Mouse (Mus musculus): ENCODE measurements at regions not wholly inside any gene's neighbourhood (a gene's known extent, or its start where the extent isn't known, plus 50 kb on each side); places are given as distances from the start of the nearest gene placed in this dataset.

DNA sequence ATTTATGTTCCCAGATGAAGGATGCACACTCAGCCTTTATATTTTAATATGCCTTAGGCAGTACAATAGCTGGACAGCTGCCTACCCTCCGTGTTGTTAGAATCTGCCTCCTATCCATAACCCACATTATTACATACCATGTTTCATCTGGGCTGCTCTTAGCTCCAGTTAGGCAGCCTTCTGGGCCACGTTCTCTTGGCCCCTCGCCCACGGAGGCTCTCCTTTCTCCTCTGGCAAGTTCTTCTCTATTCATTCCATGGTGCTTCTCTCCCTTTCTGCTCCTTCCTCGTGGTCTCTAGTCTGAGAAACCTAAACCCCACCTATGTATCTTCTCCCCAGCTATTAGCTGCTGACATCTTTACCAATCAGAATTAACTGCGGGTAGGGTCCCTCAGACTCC is 152.7 kb upstream of the Hs6st1 start:
- TF ChIP-seq CTCF (IDR thresholded peaks at IDR 0.05) (no peak), EP300 (IDR thresholded peaks at IDR 0.05; ENCODE audit: insufficient read depth, low read depth, low read length) (no peak)

All from heart, adult 2 months (tissue).